Mouse (Mus musculus) midbrain, embryonic 14.5 days (tissue): Measurements from ENCODE around the gene Sbk2. TPM values are rescaled to one million over a fixed set of nuclear protein-coding genes. Genes with fewer than 3 reads are reported as not detected.
"Not testable (repeated sequence)": the region's sequence is repeated elsewhere in the genome, so short reads cannot be mapped to it uniquely, and the experiment has no call there.

Source experiments
- ATAC-seq: fragments of 200-750 bp; cut with Nextera tagmentation; 2 replicates; pipeline ENCODE4 v1.8.0; 2017; ENCODE audit warnings: moderate number of reproducible peaks, moderate library complexity; ENCODE audit not compliant: low FRiP score, low TSS enrichment
- DNase-seq: peaks from one replicate; pipeline ENCODE4 v3.0.0-alpha.2; 2015
- H3K27ac ChIP-seq: fragments of 300-500 bp; sonication (generic); replicated peaks from 2 replicates; pipeline ENCODE4 v1.5.1; 2014; ENCODE audit warnings: mild to moderate bottlenecking, low read depth, low read length, moderate library complexity
- H3K27me3 ChIP-seq: fragments of 300-500 bp; sonication (generic); 2 replicates; pipeline ENCODE4 v1.6.1; 2014; ENCODE audit warnings: low read length, control low read depth, mixed read lengths; ENCODE audit not compliant: control insufficient read depth, insufficient read depth
- H3K36me3 ChIP-seq: fragments of 300-500 bp; sonication (generic); 2 replicates; pipeline ENCODE4 v1.6.1; 2014; ENCODE audit warnings: low read length, control low read depth; ENCODE audit not compliant: control insufficient read depth, insufficient read depth
- H3K4me1 ChIP-seq: fragments of 300-500 bp; sonication (generic); 2 replicates; pipeline ENCODE4 v1.6.1; 2014; ENCODE audit warnings: mild to moderate bottlenecking, antibody characterized with exemption, low read length, control low read depth; ENCODE audit not compliant: control insufficient read depth, insufficient read depth
- H3K4me2 ChIP-seq: fragments of 300-500 bp; sonication (generic); 2 replicates; pipeline ENCODE4 v1.6.1; 2014; ENCODE audit warnings: mild to moderate bottlenecking, low read length, moderate library complexity
- H3K4me3 ChIP-seq: fragments of 300-500 bp; sonication (generic); replicated peaks from 2 replicates; pipeline ENCODE4 v1.5.1; 2014; ENCODE audit warnings: low read depth, low read length
- H3K9ac ChIP-seq: fragments of 300-500 bp; sonication (generic); replicated peaks from 2 replicates; pipeline ENCODE4 v1.6.1; 2014; ENCODE audit warnings: mild to moderate bottlenecking, low read length, moderate library complexity
- H3K9me3 ChIP-seq: fragments of 300-500 bp; sonication (generic); 2 replicates; pipeline ENCODE4 v1.6.1; 2016; ENCODE audit warnings: low read length, control low read depth, mixed read lengths; ENCODE audit not compliant: control insufficient read depth
- WGBS: fragments of 180-500 bp; shearing (Covaris S2); extraction: QIAGEN DNeasy Blood & Tissue Kit; methylation state at CpG from one replicate; pipeline ENCODE4 v1.1.7; 2014; 5-methylcytosine and 5-hydroxymethylcytosine counted together
- polyA plus RNA-seq: library from polyadenylated mRNA; unstranded; fragments of >200 nt; fragmentation: Nextera tagmentation; extraction: Ambion mirVana; gene quantifications from 2 replicates; pipeline ENCODE4 v1.2.1, GENCODE M21; 2014

Gene Sbk2
- not detected in 2 replicates for polyA plus RNA-seq

DNA sequence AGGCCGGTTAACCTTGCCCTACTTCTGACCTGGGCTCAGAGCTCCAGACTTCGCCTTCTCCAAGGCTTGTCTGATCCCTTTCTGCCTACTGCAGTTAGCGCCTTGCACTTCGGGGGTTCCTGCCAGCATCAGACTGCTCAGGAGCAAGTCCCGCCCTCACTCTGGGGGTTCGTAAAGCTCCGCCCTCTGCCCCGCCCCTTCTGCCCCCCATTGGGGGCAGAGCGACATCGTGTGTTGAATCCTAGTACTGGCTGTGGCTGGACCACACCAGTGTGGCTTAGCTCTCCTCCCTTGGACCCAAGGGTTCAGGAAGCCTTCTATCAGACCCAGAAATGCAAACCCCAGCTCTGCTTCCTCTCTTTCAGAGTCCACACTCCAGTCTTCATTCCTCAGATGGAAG is at the start of gene Sbk2:
Gene Sbk2 (minus strand): TSS at position 135 of the 400 bp plus-strand sequence.
- H3K27me3 ChIP-seq = no peaks in the 10 kb centered on the region

GRCm38 (mm10) chr7:5012681-5013513 is 48.7 kb upstream of the Sbk2 start:
- H3K4me3 ChIP-seq = no peak overlapping the region
- 93% methylated on average over 27 of the region's 27 CpGs for WGBS

More for the DNA sequence above, at the start of gene Sbk2:
- peak; percentile 76 for DNase-seq
- H3K36me3 ChIP-seq = no peaks in the 10 kb centered on the region
- H3K27ac ChIP-seq = no peak within 1 kb of the TSS
- H3K4me2 ChIP-seq = no peak within 1 kb of the TSS; the same call in 1 of the 2 replicates
- no peak within 1 kb of the TSS for H3K9ac ChIP-seq
- no peaks in the 10 kb centered on the region for H3K4me1 ChIP-seq
- no peak within 1 kb of the TSS for H3K4me3 ChIP-seq
- H3K9me3 ChIP-seq = no peaks in the 10 kb centered on the region
- WGBS = 7% methylated on average over 10 of the region's 10 CpGs
- no peak; the same call in 1 of the 2 replicates for ATAC-seq

GRCm38 (mm10) chr7:5008229-5008628 is 44.0 kb upstream of the Sbk2 start:
- Histone ChIP-seq H3K4me2 (no peak overlapping the region), H3K9ac (no peak overlapping the region), H3K27ac (no peak overlapping the region), H3K4me1 (no peaks in the 10 kb centered on the region), H3K27me3 (no peaks in the 10 kb centered on the region), H3K36me3 (peaks cover 61% of the 10 kb centered on the region), H3K9me3 (no peaks in the 10 kb centered on the region), H3K4me3 (no peak overlapping the region)
- 97% methylated on average over 26 of the region's 26 CpGs for WGBS
- DNase-seq (no peak), ATAC-seq (no peak)

More at GRCm38 (mm10) chr7:5012681-5013513, 48.7 kb upstream of the Sbk2 start:
- H3K36me3 ChIP-seq = peaks cover 48% of the 10 kb centered on the region
- no peak for ATAC-seq
- no peaks in the 10 kb centered on the region for H3K9me3 ChIP-seq
- no peak overlapping the region for H3K27ac ChIP-seq
- no peak overlapping the region for H3K9ac ChIP-seq
- DNase-seq = no peak
- no peaks in the 10 kb centered on the region for H3K4me1 ChIP-seq
- H3K27me3 ChIP-seq = no peaks in the 10 kb centered on the region
- H3K4me2 ChIP-seq = no peak overlapping the region

DNA sequence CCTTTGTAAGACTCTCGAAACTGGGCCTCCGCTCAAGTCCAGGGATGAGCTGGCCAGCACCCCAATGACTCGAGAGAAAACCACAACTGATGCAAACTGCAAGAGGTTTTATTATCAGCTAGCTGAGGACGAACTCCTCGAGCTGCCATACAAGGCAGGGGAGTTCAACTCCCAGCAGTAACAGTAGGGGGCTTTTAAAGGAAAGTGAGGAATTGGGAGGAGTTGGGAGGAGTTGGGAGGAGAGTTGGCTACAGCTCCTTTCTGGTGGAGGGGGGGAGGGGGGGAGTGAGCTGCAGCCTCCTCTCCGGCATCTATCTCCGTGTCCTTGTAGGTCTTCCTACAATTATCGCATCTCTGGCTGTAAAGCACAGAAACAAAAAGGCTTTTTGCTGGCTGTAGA is 38.7 kb upstream of the Sbk2 start:
- 75% methylated on average over 8 of the region's 8 CpGs for WGBS
- not testable (repeated sequence) for H3K4me1 ChIP-seq, H3K27ac ChIP-seq, H3K9ac ChIP-seq, H3K4me2 ChIP-seq, H3K4me3 ChIP-seq, H3K27me3 ChIP-seq, DNase-seq, ATAC-seq, H3K9me3 ChIP-seq
- peaks cover 13% of the 10 kb centered on the region for H3K36me3 ChIP-seq

GRCm38 (mm10) chr7:4999876-5000275 is 35.7 kb upstream of the Sbk2 start:
- no peak overlapping the region for H3K4me2 ChIP-seq
- WGBS = 82% methylated on average over 2 of the region's 2 CpGs
- H3K9me3 ChIP-seq = no peaks in the 10 kb centered on the region
- no peak overlapping the region for H3K9ac ChIP-seq
- no peak for ATAC-seq
- no peaks in the 10 kb centered on the region for H3K36me3 ChIP-seq
- H3K27me3 ChIP-seq = no peaks in the 10 kb centered on the region
- no peak for DNase-seq
- no peak overlapping the region for H3K27ac ChIP-seq
- H3K4me1 ChIP-seq = peaks cover 5% of the 10 kb centered on the region
- H3K4me3 ChIP-seq = no peak overlapping the region

- no peak for DNase-seq
- ATAC-seq = no peak
- peaks cover 22% of the 10 kb centered on the region for H3K4me1 ChIP-seq
- peaks cover 25% of the 10 kb centered on the region for H3K36me3 ChIP-seq
- H3K27me3 ChIP-seq = no peaks in the 10 kb centered on the region
- peak overlapping the region; percentile 94 for H3K4me2 ChIP-seq
- peak overlapping the region; percentile 94 for H3K9ac ChIP-seq
- no peaks in the 10 kb centered on the region for H3K9me3 ChIP-seq
- peak overlapping the region; percentile 81 for H3K4me3 ChIP-seq
- WGBS = 67% methylated on average over 7 of the region's 8 CpGs
- H3K27ac ChIP-seq = peak overlapping the region; percentile 89; the same call in 1 of the 2 replicates
Observed at GRCm38 (mm10) chr7:4996934-4997333, 32.7 kb upstream of the Sbk2 start.

DNA sequence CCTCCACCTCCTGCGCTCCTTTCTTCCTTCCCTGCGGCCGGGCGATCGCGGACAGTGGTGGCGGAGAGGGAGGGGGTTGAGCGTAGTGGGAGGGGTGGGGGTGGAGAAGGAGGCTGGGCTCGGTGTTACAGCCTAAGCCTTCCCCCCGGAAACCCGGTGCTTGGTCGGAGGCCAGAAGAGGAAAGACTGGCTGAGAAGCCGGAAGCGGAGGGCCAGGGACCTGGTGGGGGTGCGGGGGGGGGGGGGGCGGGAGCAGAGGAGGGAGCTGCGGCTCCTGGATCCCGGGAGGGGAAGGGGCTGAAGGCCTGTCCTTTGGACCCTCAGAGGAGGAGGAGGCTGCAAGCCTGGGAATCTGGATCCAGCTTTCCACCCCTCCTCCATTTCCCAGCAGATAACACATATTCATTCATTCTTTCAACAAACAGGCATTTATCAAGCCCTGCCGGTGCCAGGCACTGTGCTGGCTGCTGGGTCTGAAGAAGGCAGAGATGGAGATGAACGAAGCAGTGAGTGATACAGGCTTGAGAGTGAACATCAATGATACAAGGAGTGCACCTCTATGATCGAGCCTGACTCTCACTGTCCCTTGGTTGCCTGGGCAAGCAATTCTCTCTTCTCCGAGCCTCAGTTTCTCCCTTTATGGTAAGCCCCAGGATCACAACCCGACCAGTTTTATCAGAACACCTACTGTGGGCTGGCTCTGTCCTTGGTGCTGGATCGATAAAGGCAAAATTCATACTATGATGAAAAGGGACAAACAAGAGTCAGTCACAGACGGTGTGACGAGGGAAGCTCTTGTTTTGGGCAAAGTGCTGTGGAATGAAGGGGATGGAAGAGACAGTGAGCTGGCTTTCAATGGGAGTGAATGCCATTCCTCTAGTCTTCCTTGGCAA is 32.0 kb upstream of the Sbk2 start, which contains the start of gene Zfp579:
Gene Zfp579 (minus strand): TSS at position 156 of the 893 bp plus-strand sequence.
- 2% methylated on average over 23 of the region's 26 CpGs for WGBS
- Histone ChIP-seq H3K4me1 (peaks cover 22% of the 10 kb centered on the region), H3K36me3 (peaks cover 31% of the 10 kb centered on the region), H3K9ac (peak within 1 kb of the TSS; percentile 94), H3K4me3 (peak within 1 kb of the TSS; percentile 81), H3K27me3 (no peaks in the 10 kb centered on the region), H3K9me3 (no peaks in the 10 kb centered on the region), H3K27ac (peak within 1 kb of the TSS; percentile 89), H3K4me2 (peak within 1 kb of the TSS; percentile 94)
- ATAC-seq = peak; percentile 91
- DNase-seq = peak; percentile 95

GRCm38 (mm10) chr7:4995268-4996002 is 31.2 kb upstream of the Sbk2 start:
- ATAC-seq = no peak
- DNase-seq = no peak
- Histone ChIP-seq H3K9me3 (no peaks in the 10 kb centered on the region), H3K4me3 (peak overlapping the region; percentile 81), H3K4me2 (peak overlapping the region; percentile 94), H3K36me3 (peaks cover 33% of the 10 kb centered on the region), H3K27me3 (no peaks in the 10 kb centered on the region), H3K4me1 (peaks cover 22% of the 10 kb centered on the region), H3K9ac (peak overlapping the region; percentile 94), H3K27ac (peak overlapping the region; percentile 89)
- 3% methylated on average over 19 of the region's 19 CpGs for WGBS
